Mouse (Mus musculus) activated CD4-positive, CD25-positive, alpha-beta regulatory T cell (primary cell): Measurements from ENCODE around the gene Phip. TPM values are rescaled to one million over a fixed set of nuclear protein-coding genes. Genes with fewer than 3 reads are reported as not detected.

Source experiments
- polyA plus RNA-seq, 2 experiments: library from polyadenylated mRNA; unstranded; fragments of 100-300 nt; shearing (Covaris generic); gene quantifications; one replicate each; pipeline ENCODE4 v1.2.1; 2017

The Phip gene
- polyA plus RNA-seq = 100 to 1,000 TPM in 1 of 2 experiments, 10 to 100 TPM in 1; 96.3 to 111 TPM

GRCm38 (mm10) chr9:82975342-82976215, at the start of gene Phip:
Gene Phip, minus strand, starts transcription at chr9:82975516.

GRCm38 (mm10) chr9:82829007-82829689, 146.2 kb downstream of the Phip start, which contains the start of gene Irak1bp1:
Gene Irak1bp1, plus strand, starts transcription at chr9:82829540.

Other genes with a start within 250 kb of the Phip start
- gene Irak1bp1, start 146.0 kb downstream of the Phip start, polyA plus RNA-seq = 1 to 10 TPM in 1 of 2 experiments, under 1 TPM in 1; 0.44 to 1.2 TPM
- 10 to 100 TPM; 19.0 to 26.7 TPM for gene Hmgn3, start 171.2 kb upstream of the Phip start, polyA plus RNA-seq